15 mouse cellular contexts compared by ENCODE assay signal in genomic region chr19:43607842-43608680, GRCm38 (mm10). TPM values are rescaled to one million over a fixed set of nuclear protein-coding genes. Genes with fewer than 3 reads are reported as not detected.
DNase-seq lines count a peak whose midpoint lies in the region; ATAC-seq lines count a peak whose summit lies in the region.
"Had no signal": no experiment of that assay in that cellular context is flagged by ENCODE, and none has a peak within 500 bp of the region (broad histone marks: within the 10 kb centered on the region; RNA-seq: fewer than 3 reads in every experiment).

No protein-coding gene starts in this region.

- DNase-seq in hindbrain, embryonic 14.5 days (ENCODE audit: low spot score), result peak; percentile 55
- peak; percentile 94 for DNase-seq in midbrain, embryonic 11.5 days (ENCODE audit: low spot score, missing footprints)
- peak; percentile 31 for DNase-seq in induced T-regulatory cell, adult 2 months (ENCODE audit: low read depth)
- no peak for DNase-seq in B cell, adult 2 months
- DNase-seq: adrenal gland, postnatal 36 days; layer of hippocampus, postnatal 36 days; right cerebral cortex, adult 18-20 months; thymus, adult 2 months had no signal

- 2% methylated on average over 11 of the region's 11 CpGs for WGBS in hindbrain, embryonic 14.5 days
- 3% methylated on average over 11 of the region's 11 CpGs for WGBS in hindbrain, embryonic 16.5 days
- WGBS in midbrain, embryonic 11.5 days, result 3% methylated on average over 11 of the region's 11 CpGs
- WGBS in midbrain, embryonic 13.5 days, result 2% methylated on average over 11 of the region's 11 CpGs
- WGBS in stomach, embryonic 15.5 days, result 2% methylated on average over 11 of the region's 11 CpGs

- no peaks in the 10 kb centered on the region for H3K9me3 ChIP-seq in hindbrain, embryonic 14.5 days (ENCODE audit: control insufficient read depth, low read length)
- no peaks in the 10 kb centered on the region for H3K9me3 ChIP-seq in hindbrain, embryonic 16.5 days (ENCODE audit: control insufficient read depth, low read length)
- no peaks in the 10 kb centered on the region for H3K9me3 ChIP-seq in midbrain, embryonic 11.5 days (ENCODE audit: control insufficient read depth, low read length)
- no peaks in the 10 kb centered on the region; the same call in 1 of the 2 replicates for H3K9me3 ChIP-seq in midbrain, embryonic 13.5 days
- H3K9me3 ChIP-seq in stomach, embryonic 15.5 days, result no peaks in the 10 kb centered on the region
- H3K9me3 ChIP-seq: embryonic facial prominence, embryonic 12.5 days; heart, embryonic 15.5 days; hindbrain, embryonic 12.5 days had no signal

- H3K27me3 ChIP-seq in hindbrain, embryonic 14.5 days (ENCODE audit: control insufficient read depth, insufficient read depth, low read length), result peaks cover 98% of the 10 kb centered on the region
- H3K27me3 ChIP-seq in hindbrain, embryonic 16.5 days (replicated peaks; ENCODE audit: control insufficient read depth, insufficient read depth, low read length), result peaks cover 73% of the 10 kb centered on the region
- H3K27me3 ChIP-seq in midbrain, embryonic 11.5 days (ENCODE audit: control insufficient read depth, insufficient read depth, low read length), result peaks cover 93% of the 10 kb centered on the region
- peaks cover 98% of the 10 kb centered on the region for H3K27me3 ChIP-seq in midbrain, embryonic 13.5 days
- peaks cover 81% of the 10 kb centered on the region for H3K27me3 ChIP-seq in stomach, embryonic 15.5 days (replicated peaks)

- H3K9ac ChIP-seq in hindbrain, embryonic 14.5 days, result no peak overlapping the region
- H3K9ac ChIP-seq in hindbrain, embryonic 16.5 days (ENCODE audit: low read depth, low read length), result no peak overlapping the region
- no peak overlapping the region for H3K9ac ChIP-seq in midbrain, embryonic 11.5 days (ENCODE audit: low read length)
- no peak overlapping the region for H3K9ac ChIP-seq in midbrain, embryonic 13.5 days (replicated peaks)
- no peak overlapping the region for H3K9ac ChIP-seq in stomach, embryonic 15.5 days
- H3K9ac ChIP-seq: embryonic facial prominence, embryonic 12.5 days; heart, embryonic 15.5 days; hindbrain, embryonic 12.5 days had no signal

- H3K4me3 ChIP-seq in hindbrain, embryonic 14.5 days (replicated peaks; ENCODE audit: low read length), result no peak overlapping the region
- H3K4me3 ChIP-seq in hindbrain, embryonic 16.5 days (ENCODE audit: low read length), result no peak overlapping the region
- H3K4me3 ChIP-seq in midbrain, embryonic 11.5 days (ENCODE audit: low read depth, low read length), result no peak overlapping the region
- no peak overlapping the region for H3K4me3 ChIP-seq in midbrain, embryonic 13.5 days (replicated peaks)
- peak overlapping the region; percentile 31; the same call in 1 of the 2 replicates for H3K4me3 ChIP-seq in stomach, embryonic 15.5 days (replicated peaks)
- H3K4me3 ChIP-seq: embryonic facial prominence, embryonic 12.5 days; heart, embryonic 15.5 days; hindbrain, embryonic 12.5 days had no signal

- no peak overlapping the region for H3K4me2 ChIP-seq in hindbrain, embryonic 14.5 days (replicated peaks)
- H3K4me2 ChIP-seq in hindbrain, embryonic 16.5 days (ENCODE audit: low read length), result no peak overlapping the region
- H3K4me2 ChIP-seq in midbrain, embryonic 11.5 days, result no peak overlapping the region
- no peak overlapping the region for H3K4me2 ChIP-seq in midbrain, embryonic 13.5 days (replicated peaks)
- H3K4me2 ChIP-seq in stomach, embryonic 15.5 days, result peak overlapping the region; percentile 6; the same call in 1 of the 2 replicates
- H3K4me2 ChIP-seq: embryonic facial prominence, embryonic 12.5 days; heart, embryonic 15.5 days; hindbrain, embryonic 12.5 days had no signal

- H3K27ac ChIP-seq in hindbrain, embryonic 14.5 days, result no peak overlapping the region
- no peak overlapping the region for H3K27ac ChIP-seq in hindbrain, embryonic 16.5 days (ENCODE audit: low read depth, low read length)
- no peak overlapping the region for H3K27ac ChIP-seq in midbrain, embryonic 11.5 days (ENCODE audit: low read depth, low read length)
- H3K27ac ChIP-seq in midbrain, embryonic 13.5 days, result no peak overlapping the region
- 0 out of 2 replicates have a peak overlapping the region, but pooled peaks have one; percentile 57 for H3K27ac ChIP-seq in stomach, embryonic 15.5 days
- H3K27ac ChIP-seq: embryonic facial prominence, embryonic 12.5 days; heart, embryonic 15.5 days; hindbrain, embryonic 12.5 days; macrophage had no signal

- ATAC-seq in hindbrain, embryonic 14.5 days (ENCODE audit: low FRiP score), result no peak
- ATAC-seq in hindbrain, embryonic 16.5 days, result no peak
- ATAC-seq in midbrain, embryonic 11.5 days (ENCODE audit: low FRiP score), result no peak
- no peak for ATAC-seq in midbrain, embryonic 13.5 days
- ATAC-seq in stomach, embryonic 15.5 days (ENCODE audit: insufficient read depth, low FRiP score, low read depth), result no peak

- H3K36me3 ChIP-seq in hindbrain, embryonic 14.5 days (replicated peaks; ENCODE audit: control insufficient read depth, insufficient read depth), result no peaks in the 10 kb centered on the region
- H3K36me3 ChIP-seq in hindbrain, embryonic 16.5 days (ENCODE audit: control insufficient read depth, insufficient read depth, low read length), result no peaks in the 10 kb centered on the region
- no peaks in the 10 kb centered on the region for H3K36me3 ChIP-seq in midbrain, embryonic 11.5 days (ENCODE audit: control insufficient read depth, insufficient read depth, low read length)
- H3K36me3 ChIP-seq in midbrain, embryonic 13.5 days, result no peaks in the 10 kb centered on the region
- no peaks in the 10 kb centered on the region for H3K36me3 ChIP-seq in stomach, embryonic 15.5 days
- H3K36me3 ChIP-seq: embryonic facial prominence, embryonic 12.5 days; heart, embryonic 15.5 days; hindbrain, embryonic 12.5 days had no signal

- H3K4me1 ChIP-seq in hindbrain, embryonic 14.5 days (replicated peaks; ENCODE audit: control insufficient read depth, insufficient read depth, low read length), result no peaks in the 10 kb centered on the region
- no peaks in the 10 kb centered on the region for H3K4me1 ChIP-seq in hindbrain, embryonic 16.5 days (ENCODE audit: control insufficient read depth, insufficient read depth, low read depth, low read length)
- peaks cover 15% of the 10 kb centered on the region for H3K4me1 ChIP-seq in midbrain, embryonic 11.5 days (ENCODE audit: control insufficient read depth, insufficient read depth, low read length)
- H3K4me1 ChIP-seq in midbrain, embryonic 13.5 days (replicated peaks), result peaks cover 21% of the 10 kb centered on the region
- peaks cover 8% of the 10 kb centered on the region; the same call in 1 of the 2 replicates for H3K4me1 ChIP-seq in stomach, embryonic 15.5 days

RNA-seq across cellular contexts. Expression of gene Nkx2-3, which starts 4.1 kb away (rescaled TPM):
- not detected in 2 replicates for polyA plus RNA-seq in hindbrain, embryonic 14.5 days (2014; fragmentation: Nextera tagmentation; extraction: Ambion mirVana)
- polyA plus RNA-seq in hindbrain, embryonic 16.5 days (2015; fragmentation: Nextera tagmentation; extraction: Ambion mirVana), result 0.19 TPM in 1 of 2 replicates, not detected in the other
- 0.60 and 0.77 TPM in 2 replicates for polyA plus RNA-seq in midbrain, embryonic 11.5 days (2014; fragmentation: Nextera tagmentation; extraction: Ambion mirVana)
- 0.85 and 1.0 TPM in 2 replicates for polyA plus RNA-seq in midbrain, embryonic 13.5 days (2015; fragmentation: Nextera tagmentation; extraction: Ambion mirVana)
- 26.3 and 31.4 TPM in 2 replicates for polyA plus RNA-seq in stomach, embryonic 15.5 days (2015; fragmentation: Nextera tagmentation; extraction: Ambion mirVana)
- polyA plus RNA-seq: heart, embryonic 15.5 days; macrophage; thymus, adult 2 months had no signal

Comparison
In these comparisons a context has a peak if more than half of its experiments do, and no peak if none do; other contexts are left out.
1. DNase-seq: peak in hindbrain, embryonic 14.5 days (single experiment), midbrain, embryonic 11.5 days (single experiment) and induced T-regulatory cell, adult 2 months (single experiment); none in B cell, adult 2 months (0 of 2).
2. RNA of gene Nkx2-3, which starts 4.1 kb away (polyA plus RNA-seq): 26.3 to 31.4 TPM in stomach, embryonic 15.5 days; 0.85 to 1.0 TPM in midbrain, embryonic 13.5 days, 0.60 to 0.77 TPM in midbrain, embryonic 11.5 days, not detected in hindbrain, embryonic 14.5 days and 0.19 TPM in hindbrain, embryonic 16.5 days; every median in the first group is over 10 times any median in the second.